Mouse (Mus musculus): ENCODE measurements around the gene Plin5.
A peak's percentile ranks its signal among the peaks of the same experiment; 100 is the strongest.

DNA sequence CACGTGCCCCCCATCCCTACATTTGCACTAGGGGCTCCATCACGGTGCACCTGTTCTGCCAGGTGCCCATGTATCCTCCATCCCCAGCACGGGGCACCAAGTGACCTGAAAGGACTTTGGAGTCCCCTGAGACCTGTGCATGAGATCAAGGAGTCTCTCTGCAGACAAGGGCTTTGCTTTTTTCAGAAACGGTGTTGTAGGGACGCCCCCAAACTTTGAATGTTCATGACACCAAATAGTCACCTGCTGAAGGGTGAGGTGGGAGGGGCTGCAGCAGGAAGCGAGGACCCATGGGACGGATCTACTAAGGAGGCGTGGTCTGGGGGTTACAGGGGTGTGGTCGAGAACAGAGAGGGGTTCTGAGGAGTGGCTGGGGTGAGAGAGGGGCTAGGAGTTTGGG, 30.9 kb upstream of the Plin5 start:
- TF ChIP-seq EP300 (IDR thresholded peaks at IDR 0.05; ENCODE audit: low read length) (peak; percentile 42; the same call in 1 of the 2 replicates), MAX (IDR thresholded peaks at IDR 0.05; ENCODE audit: low read length) (peak; percentile 56; the same call in 1 of the 2 replicates), POLR2A (IDR thresholded peaks at IDR 0.05; ENCODE audit: low read depth, low read length) (no peak), CTCF (conservative IDR thresholded peaks at IDR 0.05 in 1 of 2, IDR thresholded peaks at IDR 0.05 in 1 of 2; ENCODE audit: low read depth in 2 of 2, low read length in 2 of 2) (no peak), E2F4 (IDR thresholded peaks at IDR 0.05; ENCODE audit: insufficient replicate concordance, low read depth, low read length) (no peak), MAZ (IDR thresholded peaks at IDR 0.05; ENCODE audit: low read depth, low read length) (no peak), MEF2A (IDR thresholded peaks at IDR 0.05; ENCODE audit: borderline replicate concordance, low read depth, low read length) (peak; percentile 25; the same call in 1 of the 2 replicates), RAD21 (IDR thresholded peaks at IDR 0.05; ENCODE audit: low read depth, low read length) (no peak), CHD2 (IDR thresholded peaks at IDR 0.05; ENCODE audit: low read length) (no peak), JUND (conservative IDR thresholded peaks at IDR 0.05; ENCODE audit: low read depth, low read length) (no peak), NELFE (IDR thresholded peaks at IDR 0.05; ENCODE audit: low read depth, low read length) (no peak), USF2 (conservative IDR thresholded peaks at IDR 0.05; ENCODE audit: low read depth, low read length) (no peak)

Data from CH12.LX (cell line).